Mouse (Mus musculus) erythroblast, embryonic 14.5 days (primary cell): ENCODE data around the gene Prps1l1. TPM values are rescaled to one million over a fixed set of nuclear protein-coding genes. Genes with fewer than 3 reads are reported as not detected.

ENCODE experiments used
- H3K27me3 ChIP-seq: 2 replicates; pipeline ENCODE4 v1.6.1; 2012; ENCODE audit warnings: inconsistent platforms; ENCODE audit not compliant: control insufficient read depth
- H3K36me3 ChIP-seq: 2 replicates; pipeline ENCODE4 v1.6.1; 2012; ENCODE audit warnings: mild to moderate bottlenecking, inconsistent platforms; ENCODE audit not compliant: control insufficient read depth
- H3K4me1 ChIP-seq: 2 replicates; pipeline ENCODE4 v1.6.1; 2012; ENCODE audit warnings: inconsistent platforms; ENCODE audit not compliant: control insufficient read depth
- H3K4me3 ChIP-seq: replicated peaks from 2 replicates; pipeline ENCODE3; 2012; ENCODE audit warnings: moderate library complexity, mild to moderate bottlenecking, inconsistent platforms
- H3K9me3 ChIP-seq: 2 replicates; pipeline ENCODE4 v1.6.1; 2012; ENCODE audit warnings: low read length, inconsistent platforms, mixed read lengths; ENCODE audit not compliant: control insufficient read depth
- GATA1 ChIP-seq: IDR thresholded peaks from 2 replicates; pipeline ENCODE4 v1.6.1; 2012; ENCODE audit warnings: low read length, inconsistent platforms, mixed read lengths
- TAL1 ChIP-seq: IDR thresholded peaks from 3 replicates; pipeline ENCODE4 v1.6.1; 2012; ENCODE audit warnings: low read length, inconsistent platforms, mixed read lengths
- polyA plus RNA-seq: library from polyadenylated mRNA; stranded (reverse); fragments of >175 nt; gene quantifications from 2 replicates; pipeline ENCODE4 v1.2.3, GENCODE M21; 2012

Prps1l1 gene
- polyA plus RNA-seq, 1 experiment = not detected

DNA sequence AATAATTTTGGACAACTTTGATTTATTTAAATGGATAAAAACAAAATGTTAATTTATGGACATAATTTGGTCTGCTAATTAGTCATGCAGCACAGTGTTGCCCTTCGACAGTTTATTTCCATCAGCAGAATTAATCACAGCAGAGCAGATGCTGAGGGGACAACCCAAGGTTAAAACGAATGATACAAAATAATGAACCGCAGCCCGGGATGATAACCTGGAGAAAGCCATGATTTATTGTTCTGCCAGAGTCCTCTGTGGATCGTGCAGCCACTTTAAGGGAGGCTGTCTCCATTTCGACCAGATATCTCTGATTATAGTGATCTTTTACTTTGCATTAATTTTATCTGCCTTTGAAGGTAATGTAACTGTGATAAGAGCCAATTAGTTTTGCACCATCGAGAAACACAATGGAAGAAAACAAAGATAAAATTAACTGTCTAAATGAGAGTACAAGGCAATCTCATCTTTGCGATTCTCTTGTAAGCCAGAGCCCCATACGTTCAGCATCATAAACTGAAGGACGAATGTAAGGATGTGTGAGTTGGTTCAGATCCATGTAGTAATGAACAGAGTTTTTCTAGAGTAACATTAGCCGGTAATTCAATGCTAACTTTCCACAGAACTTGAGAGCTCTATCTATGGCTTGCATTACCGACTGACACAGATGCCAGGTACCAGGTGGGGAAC lies 14.4 kb downstream of the Prps1l1 start:
- Histone ChIP-seq H3K9me3 (no peaks in the 10 kb centered on the region), H3K4me3 (no peak overlapping the region), H3K36me3 (no peaks in the 10 kb centered on the region), H3K4me1 (no peaks in the 10 kb centered on the region), H3K27me3 (no peaks in the 10 kb centered on the region)
- TF ChIP-seq TAL1 (no peak), GATA1 (no peak)

- Histone ChIP-seq H3K4me3 (no peak overlapping the region), H3K27me3 (no peaks in the 10 kb centered on the region), H3K9me3 (no peaks in the 10 kb centered on the region), H3K4me1 (no peaks in the 10 kb centered on the region), H3K36me3 (no peaks in the 10 kb centered on the region)
- no peak for TF ChIP-seq TAL1
- no peak for TF ChIP-seq GATA1
Measured at GRCm38 (mm10) chr12:35000323-35000722, 15.8 kb downstream of the Prps1l1 start.

DNA sequence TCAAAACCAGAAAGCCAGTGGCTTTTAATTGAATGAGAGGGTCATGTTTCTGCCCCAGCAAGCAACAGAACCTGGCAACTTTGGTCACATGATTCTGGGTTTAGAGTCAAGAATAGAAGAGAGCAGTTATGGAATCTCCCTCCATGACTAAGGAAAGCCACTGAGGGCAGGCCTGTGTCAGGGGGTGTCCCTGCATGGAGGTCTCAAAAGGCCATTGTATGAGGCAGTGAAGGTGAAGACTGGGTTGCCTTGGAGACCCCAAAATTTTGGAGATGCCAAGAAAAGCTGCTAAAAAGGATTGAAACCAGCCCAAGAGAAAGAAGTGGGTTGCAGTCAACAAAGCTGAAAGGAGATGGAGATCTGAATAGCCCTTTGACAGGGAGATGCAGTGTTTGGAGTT lies 21.2 kb downstream of the Prps1l1 start:
- no peak overlapping the region for H3K4me3 ChIP-seq
- H3K4me1 ChIP-seq = no peaks in the 10 kb centered on the region
- H3K27me3 ChIP-seq = no peaks in the 10 kb centered on the region
- no peaks in the 10 kb centered on the region for H3K36me3 ChIP-seq
- TF ChIP-seq GATA1 = no peak
- no peak for TF ChIP-seq TAL1
- H3K9me3 ChIP-seq = no peaks in the 10 kb centered on the region

DNA sequence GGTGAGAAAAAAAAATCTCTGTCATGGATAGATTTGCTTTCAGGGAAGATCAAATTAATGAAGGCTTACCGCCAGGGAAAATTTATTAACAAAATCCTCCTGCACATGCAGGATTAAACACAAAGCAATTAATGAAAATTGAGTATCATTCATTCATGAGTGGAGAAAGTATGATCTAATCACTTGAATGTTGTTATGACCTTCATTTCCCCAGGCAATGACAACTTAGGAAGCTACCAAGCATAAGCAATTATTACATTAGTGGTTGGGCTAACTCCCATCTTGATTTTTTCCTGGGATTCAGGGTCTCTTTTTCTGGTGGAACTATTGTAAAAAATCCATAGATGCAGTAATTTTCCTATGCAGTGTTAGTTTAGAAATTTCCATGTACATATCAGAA lies 23.3 kb downstream of the Prps1l1 start:
- no peaks in the 10 kb centered on the region for H3K36me3 ChIP-seq
- no peak for TF ChIP-seq TAL1
- no peak for TF ChIP-seq GATA1

DNA sequence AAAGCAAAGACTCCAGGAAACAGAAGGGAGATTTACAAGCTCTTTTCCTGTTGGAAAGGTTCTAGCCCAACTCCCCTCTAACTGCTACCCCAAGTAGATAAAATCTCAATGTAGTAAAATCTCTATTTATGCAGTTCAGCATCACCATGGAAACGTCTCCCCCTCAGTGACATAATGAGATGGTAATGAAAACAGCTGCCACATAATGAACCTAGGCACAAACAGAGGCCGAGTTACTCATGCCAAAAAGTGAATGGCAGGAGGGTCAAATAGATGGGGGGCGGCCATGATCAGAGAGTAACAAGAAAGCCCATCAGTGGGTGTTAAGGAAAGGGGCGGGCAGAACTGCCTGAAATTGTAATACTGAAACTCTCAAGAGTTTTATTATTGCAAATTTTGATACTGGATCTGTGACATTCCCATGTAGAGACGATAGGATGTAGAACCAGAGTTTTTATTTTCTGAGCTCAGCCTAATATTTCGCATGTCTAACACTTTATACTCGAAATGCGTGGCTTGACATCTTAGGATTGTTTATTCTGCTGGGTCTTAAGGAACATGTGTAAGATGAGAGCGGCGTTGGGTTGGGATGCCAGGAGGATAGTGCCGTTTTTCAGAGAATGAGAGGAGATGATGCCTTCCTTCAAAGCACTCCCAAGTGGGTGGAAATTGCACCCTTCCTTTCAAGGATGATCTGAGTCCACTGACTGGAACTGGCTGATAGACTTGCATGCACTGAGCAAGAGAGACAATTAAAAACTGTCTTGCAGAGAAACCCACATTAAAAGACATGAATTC lies 24.0 kb downstream of the Prps1l1 start:
- TF ChIP-seq GATA1 = no peak
- TF ChIP-seq TAL1 = no peak
- H3K4me3 ChIP-seq = no peak overlapping the region
- no peaks in the 10 kb centered on the region for H3K9me3 ChIP-seq
- no peaks in the 10 kb centered on the region for H3K36me3 ChIP-seq
- no peaks in the 10 kb centered on the region for H3K27me3 ChIP-seq
- no peaks in the 10 kb centered on the region for H3K4me1 ChIP-seq

More for the DNA sequence above, 23.3 kb downstream of the Prps1l1 start:
- Histone ChIP-seq H3K4me3 (no peak overlapping the region), H3K27me3 (no peaks in the 10 kb centered on the region), H3K9me3 (no peaks in the 10 kb centered on the region), H3K4me1 (no peaks in the 10 kb centered on the region)

DNA sequence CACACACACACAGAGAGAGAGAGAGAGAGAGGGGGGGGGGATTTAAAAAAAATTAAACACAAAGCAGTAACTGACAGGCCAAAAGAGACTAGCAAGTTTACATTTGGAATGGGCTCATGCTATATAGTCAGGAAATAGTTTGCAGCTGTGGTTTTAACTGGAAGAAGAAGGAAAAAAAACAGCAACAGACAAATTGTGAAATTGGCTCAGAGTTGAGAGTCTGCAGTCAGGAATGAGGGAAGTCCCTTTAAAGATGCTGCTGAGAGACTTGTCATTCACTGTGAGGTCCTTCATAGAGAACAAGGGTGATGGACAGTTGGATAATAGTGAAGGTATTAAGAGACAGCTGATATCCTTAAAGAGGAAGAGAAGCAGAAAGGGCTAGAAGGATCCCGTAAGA lies 26.9 kb downstream of the Prps1l1 start:
- Histone ChIP-seq H3K4me1 (no peaks in the 10 kb centered on the region), H3K36me3 (no peaks in the 10 kb centered on the region)
- no peak for TF ChIP-seq TAL1

GRCm38 (mm10) chr12:35013950-35014349 lies 29.4 kb downstream of the Prps1l1 start:
- no peak overlapping the region for H3K4me3 ChIP-seq
- H3K36me3 ChIP-seq = no peaks in the 10 kb centered on the region
- H3K4me1 ChIP-seq = no peaks in the 10 kb centered on the region
- no peaks in the 10 kb centered on the region for H3K9me3 ChIP-seq
- no peaks in the 10 kb centered on the region for H3K27me3 ChIP-seq
- no peak for TF ChIP-seq GATA1
- no peak for TF ChIP-seq TAL1

More for the DNA sequence above, 26.9 kb downstream of the Prps1l1 start:
- Histone ChIP-seq H3K9me3 (no peaks in the 10 kb centered on the region), H3K27me3 (no peaks in the 10 kb centered on the region), H3K4me3 (no peak overlapping the region)

DNA sequence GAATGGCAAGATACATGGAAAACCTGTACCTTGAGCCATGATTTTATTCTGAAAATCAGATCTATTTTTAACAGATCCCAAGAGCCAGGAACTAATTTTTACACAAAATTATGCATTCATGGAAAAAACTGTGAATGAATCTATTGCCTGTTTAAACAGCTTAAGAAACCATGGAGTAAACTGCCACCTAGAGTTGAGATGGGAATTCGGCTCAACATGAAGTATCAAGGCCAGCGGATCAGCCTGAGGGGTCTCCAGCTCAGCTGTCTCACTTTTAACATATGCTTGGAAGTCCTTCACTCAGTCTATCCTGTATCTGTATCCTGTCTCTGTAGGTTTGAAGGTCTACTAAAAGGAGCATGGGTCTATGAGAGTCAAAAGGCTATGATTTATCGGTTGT lies 31.5 kb downstream of the Prps1l1 start:
- Histone ChIP-seq H3K4me1 (no peaks in the 10 kb centered on the region), H3K9me3 (no peaks in the 10 kb centered on the region), H3K36me3 (no peaks in the 10 kb centered on the region), H3K4me3 (no peak overlapping the region), H3K27me3 (no peaks in the 10 kb centered on the region)
- TF ChIP-seq GATA1 = no peak
- no peak for TF ChIP-seq TAL1

- Histone ChIP-seq H3K27me3 (no peaks in the 10 kb centered on the region), H3K36me3 (no peaks in the 10 kb centered on the region), H3K4me1 (no peaks in the 10 kb centered on the region), H3K9me3 (no peaks in the 10 kb centered on the region), H3K4me3 (no peak overlapping the region)
- TF ChIP-seq GATA1 (no peak), TAL1 (no peak)
Measured at GRCm38 (mm10) chr12:35016481-35017250, 32.1 kb downstream of the Prps1l1 start.
